ENCODE assay signal across 8 mouse cellular contexts in genomic region chr19:8662337-8662736, GRCm38 (mm10). TPM values are rescaled to one million over a fixed set of nuclear protein-coding genes. Genes with fewer than 3 reads are reported as not detected.
DNase-seq lines count a peak whose midpoint lies in the region; ATAC-seq and TF ChIP-seq lines count a peak whose summit lies in the region.

No protein-coding gene starts in this region.

- peak; percentile 25 for DNase-seq in CH12.LX (ENCODE audit: extremely low read depth)
- peak; percentile 22 for DNase-seq in adrenal gland, adult 8-10 months
- DNase-seq in hindbrain, embryonic 10.5 days (ENCODE audit: low spot score) = peak; percentile 77
- DNase-seq in layer of hippocampus, adult 9-10 months (ENCODE audit: low spot score) = peak; percentile 76
- peak; percentile 50 for DNase-seq in lung, adult 2 months
- peak; percentile 66 to 67 for DNase-seq in thymus, postnatal 36 days

- 1% methylated on average over 11 of the region's 11 CpGs for WGBS in hindbrain, embryonic 10.5 days
- WGBS in lung, adult 2 months = 3% methylated on average over 11 of the region's 11 CpGs

- no peak; the same call in 1 of the 2 replicates for TF ChIP-seq RAD21 in CH12.LX (IDR thresholded peaks at IDR 0.05; ENCODE audit: low read depth, low read length)

- peaks cover 5% of the 10 kb centered on the region for H3K27me3 ChIP-seq in CH12.LX (replicated peaks)
- H3K27me3 ChIP-seq in hindbrain, embryonic 10.5 days (ENCODE audit: insufficient read depth, poor library complexity, severe bottlenecking) = peaks cover 38% of the 10 kb centered on the region

- no peaks in the 10 kb centered on the region for H3K79me2 ChIP-seq in CH12.LX (replicated peaks; ENCODE audit: control insufficient read depth, extremely low read depth, insufficient read depth, poor library complexity, severe bottlenecking)

- no peak for TF ChIP-seq POLR2A in CH12.LX (IDR thresholded peaks at IDR 0.05; ENCODE audit: low read depth, low read length)
- TF ChIP-seq POLR2A in embryonic fibroblast, embryonic 13.5 days (IDR thresholded peaks at IDR 0.05; ENCODE audit: low read depth, low read length) = no peak
- no peak for TF ChIP-seq POLR2A in lung, adult 2 months (IDR thresholded peaks at IDR 0.05; ENCODE audit: borderline replicate concordance, extremely low read depth, low read depth, low read length)

- TF ChIP-seq EP300 in CH12.LX (IDR thresholded peaks at IDR 0.05; ENCODE audit: low read length) = no peak

- in situ Hi-C loops in CH12.LX (cut with MboI; ENCODE audit: low pct_ligation_motif_present, low pct_unique_long_range_greater_than_20kb, low sequenced_read_pairs) = no loop called here

- H3K4me1 ChIP-seq in CH12.LX (ENCODE audit: control insufficient read depth in 1 of 2, insufficient read depth in 2 of 2) = no peaks in the 10 kb centered on the region
- H3K4me1 ChIP-seq in embryonic fibroblast, embryonic 13.5 days (ENCODE audit: control insufficient read depth, insufficient read depth, low read length) = no peaks in the 10 kb centered on the region
- peaks cover 38% of the 10 kb centered on the region for H3K4me1 ChIP-seq in hindbrain, embryonic 10.5 days (replicated peaks)
- peaks cover 9% of the 10 kb centered on the region for H3K4me1 ChIP-seq in lung, adult 2 months (ENCODE audit: control insufficient read depth, insufficient read depth, low read length)

- no peak overlapping the region for H3K9ac ChIP-seq in CH12.LX (ENCODE audit: insufficient read depth, low read depth)

- peak; percentile 25 to 55; a peak in 3 of 4 replicates for TF ChIP-seq CTCF in CH12.LX (conservative IDR thresholded peaks at IDR 0.05 in 1 of 2, IDR thresholded peaks at IDR 0.05 in 1 of 2; ENCODE audit: low read depth in 2 of 2, low read length in 2 of 2)
- TF ChIP-seq CTCF in embryonic fibroblast, embryonic 13.5 days (IDR thresholded peaks at IDR 0.05; ENCODE audit: borderline replicate concordance, insufficient read depth, low read length) = peak; percentile 48; the same call in 1 of the 2 replicates
- peak; percentile 54 for TF ChIP-seq CTCF in lung, adult 2 months (IDR thresholded peaks at IDR 0.05; ENCODE audit: insufficient read depth, low read length)

- H3K9me3 ChIP-seq in CH12.LX (replicated peaks; ENCODE audit: low read length) = no peaks in the 10 kb centered on the region
- H3K9me3 ChIP-seq in hindbrain, embryonic 10.5 days = no peaks in the 10 kb centered on the region

- no peak overlapping the region for H3K4me3 ChIP-seq in CH12.LX (replicated peaks in 1 of 3; ENCODE audit: low read depth in 2 of 3, low read length in 2 of 3, poor library complexity in 1 of 3)
- peak overlapping the region; percentile 41 for H3K4me3 ChIP-seq in embryonic fibroblast, embryonic 13.5 days (ENCODE audit: insufficient read depth, low read length)
- peak overlapping the region; percentile 58 for H3K4me3 ChIP-seq in hindbrain, embryonic 10.5 days
- H3K4me3 ChIP-seq in lung, adult 2 months (replicated peaks; ENCODE audit: extremely low read depth, low read depth, low read length) = peak overlapping the region; percentile 24

- H3K4me2 ChIP-seq in CH12.LX (ENCODE audit: insufficient read depth, low read depth, poor library complexity, severe bottlenecking) = no peak overlapping the region

- dilution Hi-C loops in CH12.LX (cut with MboI; ENCODE audit: extremely low pct_ligation_motif_present, extremely low pct_unique_long_range_greater_than_20kb, low sequenced_read_pairs) = no loop called here

- peak; percentile 60 for ATAC-seq in neutrophil, adult 5-6 weeks (ENCODE audit: extremely low read depth, insufficient number of reproducible peaks, low FRiP score, poor library complexity, severe bottlenecking)

- no peak overlapping the region for H3K27ac ChIP-seq in CH12.LX (ENCODE audit: insufficient read depth, low read depth)
- no peak overlapping the region for H3K27ac ChIP-seq in embryonic fibroblast, embryonic 13.5 days (ENCODE audit: insufficient read depth, low read length)
- peak overlapping the region; percentile 83 for H3K27ac ChIP-seq in hindbrain, embryonic 10.5 days

- H3K36me3 ChIP-seq in CH12.LX (replicated peaks in 1 of 2; ENCODE audit: control insufficient read depth in 1 of 2, insufficient read depth in 1 of 2, low read length in 1 of 2) = no peaks in the 10 kb centered on the region
- H3K36me3 ChIP-seq in hindbrain, embryonic 10.5 days = no peaks in the 10 kb centered on the region

TF ChIP-seq in CH12.LX, 34 proteins besides CTCF, POLR2A, EP300 and RAD21:
- no peak for TF ChIP-seq GABPA (IDR thresholded peaks at IDR 0.05; ENCODE audit: insufficient replicate concordance, low read depth, low read length)
- TF ChIP-seq POLR2AphosphoS2 (IDR thresholded peaks at IDR 0.05; ENCODE audit: low read depth, low read length) = no peak
- no peak for TF ChIP-seq E2F4 (IDR thresholded peaks at IDR 0.05; ENCODE audit: insufficient replicate concordance, low read depth, low read length)
- TF ChIP-seq MAFK (IDR thresholded peaks at IDR 0.05; ENCODE audit: insufficient replicate concordance, low read length) = no peak
- peak; percentile 9; the same call in 1 of the 2 replicates for TF ChIP-seq SMC3 (IDR thresholded peaks at IDR 0.05; ENCODE audit: low read depth, low read length)

RNA-seq across cellular contexts. Expression of gene Chrm1, which starts 1.3 kb away (rescaled TPM):
- total RNA-seq in CH12.LX (2012; rRNA removed) = not detected in 2 replicates
- total RNA-seq in CH12.LX (2014; rRNA removed) = not detected in 2 replicates
- 0.14 TPM in 1 of 2 replicates, not detected in the other for polyA plus RNA-seq in CH12.LX (2012; ENCODE audit: insufficient read length, low read depth)
- 1 to 10 TPM; 1.2 to 2.6 (median 1.8) TPM for total RNA-seq in adrenal gland, adult 8-10 months (2022)
- not detected in 2 replicates for polyA plus RNA-seq in embryonic fibroblast, embryonic 13.5 days (2011; ENCODE audit: insufficient read length, low read depth, missing spikeins)
- 0.05 TPM in 2 replicates for polyA plus RNA-seq in hindbrain, embryonic 10.5 days (2016; fragmentation: Nextera tagmentation; extraction: Ambion mirVana)
- polyA plus RNA-seq in lung, adult 2 months (2012; rRNA removed) = 0.89 and 1.7 TPM in 2 replicates
- total RNA-seq in neutrophil, adult 5-6 weeks (2017) = not detected in 2 replicates

RNA-seq across cellular contexts. Expression of gene Slc22a6, which starts 44.5 kb away (rescaled TPM):
- total RNA-seq in CH12.LX (2012; rRNA removed) (not detected in 2 replicates), CH12.LX (2014; rRNA removed) (not detected in 2 replicates)
- not detected in 2 replicates for polyA plus RNA-seq in CH12.LX (2012; ENCODE audit: insufficient read length, low read depth)
- total RNA-seq in adrenal gland, adult 8-10 months (2022) = not detected
- not detected in 2 replicates for polyA plus RNA-seq in embryonic fibroblast, embryonic 13.5 days (2011; ENCODE audit: insufficient read length, low read depth, missing spikeins)
- polyA plus RNA-seq in hindbrain, embryonic 10.5 days (2016; fragmentation: Nextera tagmentation; extraction: Ambion mirVana) = 0.14 and 0.16 TPM in 2 replicates
- polyA plus RNA-seq in lung, adult 2 months (2012; rRNA removed) = not detected in 2 replicates
- not detected in 2 replicates for total RNA-seq in neutrophil, adult 5-6 weeks (2017)

Comparison
In these comparisons a context has a peak if more than half of its experiments do, and no peak if none do; other contexts are left out.
1. DNase-seq: peak in every context shown above with its lines; median percentile 77 in hindbrain, embryonic 10.5 days; 76 in layer of hippocampus, adult 9-10 months; 66 in thymus, postnatal 36 days; 50 in lung, adult 2 months; 25 in CH12.LX; 22 in adrenal gland, adult 8-10 months.
2. H3K4me3 ChIP-seq: peak in embryonic fibroblast, embryonic 13.5 days (single experiment), hindbrain, embryonic 10.5 days (single experiment) and lung, adult 2 months (single experiment); none in CH12.LX (0 of 3).
3. Peak in every context shown above with its lines, with median percentiles within 50 percentile points of each other: CTCF ChIP-seq.